Mouse (Mus musculus) intestine, postnatal 0 days (tissue): Measurements from ENCODE around the gene Rora. TPM values are rescaled to one million over a fixed set of nuclear protein-coding genes. Genes with fewer than 3 reads are reported as not detected.

Source experiments
- ATAC-seq: fragments of 200-750 bp; cut with Nextera tagmentation; 2 replicates; pipeline ENCODE4 v1.8.0; 2017; ENCODE audit warnings: mild to moderate bottlenecking, moderate TSS enrichment, moderate library complexity
- H3K27ac ChIP-seq: fragments of 300-500 bp; sonication (generic); 2 replicates; pipeline ENCODE4 v1.5.1; 2014; ENCODE audit warnings: mild to moderate bottlenecking, low read depth, low read length, moderate library complexity
- H3K27me3 ChIP-seq: fragments of 300-500 bp; sonication (generic); replicated peaks from 2 replicates; pipeline ENCODE4 v1.6.1; 2014; ENCODE audit warnings: low read length, mixed read lengths; ENCODE audit not compliant: control insufficient read depth, insufficient read depth
- H3K36me3 ChIP-seq: fragments of 300-500 bp; sonication (generic); 2 replicates; pipeline ENCODE4 v1.6.1; 2014; ENCODE audit warnings: mild to moderate bottlenecking, moderate library complexity; ENCODE audit not compliant: control insufficient read depth, insufficient read depth
- H3K4me1 ChIP-seq: fragments of 300-500 bp; sonication (generic); replicated peaks from 2 replicates; pipeline ENCODE4 v1.6.1; 2014; ENCODE audit warnings: antibody characterized with exemption, low read length, mixed read lengths; ENCODE audit not compliant: control insufficient read depth, insufficient read depth
- H3K4me2 ChIP-seq: fragments of 300-500 bp; sonication (generic); replicated peaks from 2 replicates; pipeline ENCODE4 v1.6.1; 2014; ENCODE audit warnings: low read depth, mild to moderate bottlenecking, moderate library complexity
- H3K4me3 ChIP-seq: fragments of 300-500 bp; sonication (generic); 2 replicates; pipeline ENCODE4 v1.5.1; 2014; ENCODE audit warnings: low read depth, low read length
- H3K9ac ChIP-seq: fragments of 300-500 bp; sonication (generic); 2 replicates; pipeline ENCODE4 v1.6.1; 2014; ENCODE audit warnings: mild to moderate bottlenecking, low read depth, low read length
- H3K9me3 ChIP-seq: fragments of 300-500 bp; sonication (generic); 2 replicates; pipeline ENCODE4 v1.6.1; 2016; ENCODE audit warnings: mixed run types; ENCODE audit not compliant: control insufficient read depth
- CTCF ChIP-seq: sonication (generic); IDR thresholded peaks from 2 replicates; pipeline ENCODE4 v1.5.1; 2016; ENCODE audit warnings: low read depth, mild to moderate bottlenecking, control low read depth, antibody characterized with exemption, moderate library complexity
- WGBS: fragments of 180-500 bp; shearing (Covaris S2); extraction: QIAGEN DNeasy Blood & Tissue Kit; methylation state at CpG from one replicate; pipeline ENCODE4 v1.1.7; 2014; 5-methylcytosine and 5-hydroxymethylcytosine counted together
- polyA plus RNA-seq: library from polyadenylated mRNA; unstranded; fragments of >200 nt; fragmentation: Nextera tagmentation; extraction: Ambion mirVana; gene quantifications from 2 replicates; pipeline ENCODE4 v1.2.1, GENCODE M21; 2015

Rora gene
- polyA plus RNA-seq, 1 experiment from 2014 or later, result 4.7 TPM

- no peak overlapping the region for H3K9ac ChIP-seq
- no peak for ATAC-seq
- H3K27me3 ChIP-seq, result no peaks in the 10 kb centered on the region
- no peak overlapping the region for H3K4me2 ChIP-seq
- no peak overlapping the region for H3K4me3 ChIP-seq
- H3K9me3 ChIP-seq, result no peaks in the 10 kb centered on the region
- TF ChIP-seq CTCF, result no peak
- H3K4me1 ChIP-seq, result no peaks in the 10 kb centered on the region
- no peaks in the 10 kb centered on the region for H3K36me3 ChIP-seq
- WGBS, result 72% methylated on average over 7 of the region's 7 CpGs
- H3K27ac ChIP-seq, result no peak overlapping the region
Measured at GRCm38 (mm10) chr9:69165096-69165836, 511.7 kb downstream of the Rora start.

DNA sequence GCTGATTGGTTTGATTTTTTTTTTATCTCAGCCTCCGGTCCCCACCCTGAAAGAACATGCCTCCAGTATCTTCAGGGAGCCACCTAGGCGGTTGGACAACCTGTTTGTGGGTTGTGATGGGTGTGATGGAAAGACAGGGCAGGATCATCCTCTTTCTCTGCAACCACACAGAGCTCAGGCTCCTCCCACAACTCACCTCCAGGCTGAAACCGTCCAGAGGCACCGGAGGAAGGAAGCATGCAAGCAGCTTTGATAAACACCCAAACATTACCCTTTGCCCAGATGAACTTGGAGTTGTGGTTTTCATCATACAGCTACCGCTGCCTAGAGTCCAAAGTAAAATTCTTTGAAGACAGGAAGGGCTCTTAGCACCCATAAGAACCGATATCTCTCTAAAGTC is 520.5 kb downstream of the Rora start:
- Histone ChIP-seq H3K4me3 (no peak overlapping the region), H3K36me3 (no peaks in the 10 kb centered on the region), H3K4me2 (no peak overlapping the region), H3K27ac (no peak overlapping the region), H3K9ac (no peak overlapping the region), H3K4me1 (no peaks in the 10 kb centered on the region), H3K27me3 (no peaks in the 10 kb centered on the region), H3K9me3 (no peaks in the 10 kb centered on the region)
- no peak for ATAC-seq
- WGBS, result 43% methylated on average over 6 of the region's 6 CpGs
- TF ChIP-seq CTCF, result no peak

- no peaks in the 10 kb centered on the region for H3K36me3 ChIP-seq
- H3K4me3 ChIP-seq, result no peak overlapping the region
- no peak overlapping the region for H3K9ac ChIP-seq
- H3K27me3 ChIP-seq, result no peaks in the 10 kb centered on the region
- no peaks in the 10 kb centered on the region for H3K4me1 ChIP-seq
- ATAC-seq, result no peak
- H3K9me3 ChIP-seq, result no peaks in the 10 kb centered on the region
- TF ChIP-seq CTCF, result no peak
- no peak overlapping the region for H3K4me2 ChIP-seq
- H3K27ac ChIP-seq, result no peak overlapping the region
- 37% methylated on average over 10 of the region's 10 CpGs for WGBS
Measured at GRCm38 (mm10) chr9:69174527-69175116, 521.0 kb downstream of the Rora start.

- no peak overlapping the region for H3K4me3 ChIP-seq
- H3K27ac ChIP-seq, result no peak overlapping the region
- ATAC-seq, result no peak
- no peak overlapping the region for H3K9ac ChIP-seq
- H3K27me3 ChIP-seq, result no peaks in the 10 kb centered on the region
- H3K4me1 ChIP-seq, result 0 out of 2 replicates have a peak, but pooled peaks cover 3% of the 10 kb centered on the region
- TF ChIP-seq CTCF, result no peak
- no peak overlapping the region for H3K4me2 ChIP-seq
- WGBS, result 90% methylated on average over 3 of the region's 3 CpGs
- no peaks in the 10 kb centered on the region for H3K9me3 ChIP-seq
- H3K36me3 ChIP-seq, result no peaks in the 10 kb centered on the region
Measured at GRCm38 (mm10) chr9:69176988-69177387, 523.4 kb downstream of the Rora start.

DNA sequence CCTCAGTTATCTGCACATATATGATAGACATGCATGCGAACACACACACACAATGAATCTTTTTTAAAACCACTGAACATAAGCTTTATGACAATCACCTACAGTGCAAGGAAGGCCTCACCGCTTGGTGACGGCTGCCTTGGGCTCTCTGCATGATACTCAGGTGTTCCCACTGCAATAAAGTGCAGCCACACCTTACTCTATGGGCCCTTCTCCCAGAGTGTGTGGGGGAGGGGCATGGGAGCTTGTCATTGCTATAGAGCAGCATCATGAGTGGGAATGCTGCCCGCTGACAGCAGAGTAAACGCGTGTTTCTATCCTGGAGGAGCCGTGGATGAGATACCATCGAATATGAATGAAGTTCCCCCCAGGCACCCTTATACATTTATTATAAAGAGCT is 525.6 kb downstream of the Rora start:
- no peak overlapping the region for H3K9ac ChIP-seq
- H3K27ac ChIP-seq, result no peak overlapping the region
- no peak for TF ChIP-seq CTCF
- no peak overlapping the region for H3K4me3 ChIP-seq
- ATAC-seq, result peak; percentile 79
- H3K36me3 ChIP-seq, result no peaks in the 10 kb centered on the region
- no peaks in the 10 kb centered on the region for H3K27me3 ChIP-seq
- 69% methylated on average over 8 of the region's 8 CpGs for WGBS
- no peaks in the 10 kb centered on the region for H3K9me3 ChIP-seq
- H3K4me2 ChIP-seq, result no peak overlapping the region
- H3K4me1 ChIP-seq, result 0 out of 2 replicates have a peak, but pooled peaks cover 3% of the 10 kb centered on the region

GRCm38 (mm10) chr9:69180961-69181360 is 527.4 kb downstream of the Rora start:
- Histone ChIP-seq H3K36me3 (no peaks in the 10 kb centered on the region), H3K4me3 (no peak overlapping the region), H3K9me3 (no peaks in the 10 kb centered on the region), H3K27me3 (no peaks in the 10 kb centered on the region), H3K27ac (no peak overlapping the region), H3K9ac (no peak overlapping the region), H3K4me1 (0 out of 2 replicates have a peak, but pooled peaks cover 3% of the 10 kb centered on the region), H3K4me2 (no peak overlapping the region)
- TF ChIP-seq CTCF, result no peak
- ATAC-seq, result no peak
- WGBS, result 12% methylated on average over 3 of the region's 3 CpGs
